Mouse (Mus musculus) C2C12 (cell line): ENCODE data around the gene Rbks. TPM values are rescaled to one million over a fixed set of nuclear protein-coding genes. Genes with fewer than 3 reads are reported as not detected.

Source experiments
- H3K27me3 ChIP-seq: one replicate; pipeline ENCODE4 v1.6.1; 2011; ENCODE audit not compliant: control insufficient read depth, insufficient read depth, insufficient read length
- H3K36me3 ChIP-seq: one replicate; pipeline ENCODE4 v1.6.1; 2011; ENCODE audit not compliant: control insufficient read depth, insufficient read depth
- H3K4me3 ChIP-seq: one replicate; pipeline ENCODE4 v1.5.1; 2011; ENCODE audit warnings: mild to moderate bottlenecking, control low read depth; ENCODE audit not compliant: poor library complexity, insufficient read depth, severe bottlenecking
- H3K79me2 ChIP-seq: one replicate; pipeline ENCODE4 v1.6.1; 2011; ENCODE audit not compliant: control insufficient read depth, insufficient read depth
- H3K79me3 ChIP-seq: one replicate; pipeline ENCODE4 v1.6.1; 2011; ENCODE audit warnings: low read depth, control low read depth
- H3ac ChIP-seq: one replicate; pipeline ENCODE3; 2011; ENCODE audit warnings: low read depth; ENCODE audit not compliant: control insufficient read depth, insufficient read length
- CEBPB ChIP-seq: IDR thresholded peaks from one replicate; pipeline ENCODE4 v1.6.1; 2011; ENCODE audit warnings: low read depth, mild to moderate bottlenecking, control low read depth, moderate library complexity
- CTCF ChIP-seq: IDR thresholded peaks from one replicate; pipeline ENCODE4 v1.5.1; 2011; ENCODE audit not compliant: control insufficient read depth, insufficient read depth, insufficient read length
- FOSL1 ChIP-seq: IDR thresholded peaks from one replicate; pipeline ENCODE4 v1.8.0; 2011; ENCODE audit warnings: mild to moderate bottlenecking, low read length; ENCODE audit not compliant: poor library complexity, insufficient read depth, severe bottlenecking
- MAX ChIP-seq: IDR thresholded peaks from one replicate; pipeline ENCODE4 v1.6.1; 2011; ENCODE audit warnings: mild to moderate bottlenecking, control low read depth
- MYOD1 ChIP-seq: IDR thresholded peaks from one replicate; pipeline ENCODE4 v1.6.1; 2011; ENCODE audit warnings: low read depth; ENCODE audit not compliant: control insufficient read depth, insufficient read length
- MYOG ChIP-seq: IDR thresholded peaks from one replicate; pipeline ENCODE4 v1.6.1; 2011; ENCODE audit not compliant: control insufficient read depth, insufficient read length; ENCODE audit errors: extremely low read depth
- USF1 ChIP-seq: IDR thresholded peaks from one replicate; pipeline ENCODE4 v1.6.1; 2011; ENCODE audit warnings: low read depth, mild to moderate bottlenecking, control low read depth, moderate library complexity
- long read RNA-seq, 2 experiments: library from polyadenylated mRNA; unstranded; transcript quantifications; one replicate each; pipeline ENCODE4 v2.0.0; 2019 to 2020
- polyA plus RNA-seq: library from polyadenylated mRNA; unstranded; fragments of >200 nt; fragmentation: generic; extraction: Trizol; gene quantifications from one replicate; pipeline ENCODE4 v1.2.1, GENCODE M21; 2012; ENCODE audit warnings: missing spikeins

Rbks gene
- polyA plus RNA-seq, result 1.3 TPM
- long read RNA-seq, experiment 1, partial matches to known transcripts, result 0 of 1 reads
- long read RNA-seq, experiment 1, other reads (novel, unspliced or antisense), result 0 of 1 reads
- long read RNA-seq, experiment 2, partial matches to known transcripts, result 0 of 1 reads
- long read RNA-seq, experiment 2, other reads (novel, unspliced or antisense), result 1 of 1 reads

DNA sequence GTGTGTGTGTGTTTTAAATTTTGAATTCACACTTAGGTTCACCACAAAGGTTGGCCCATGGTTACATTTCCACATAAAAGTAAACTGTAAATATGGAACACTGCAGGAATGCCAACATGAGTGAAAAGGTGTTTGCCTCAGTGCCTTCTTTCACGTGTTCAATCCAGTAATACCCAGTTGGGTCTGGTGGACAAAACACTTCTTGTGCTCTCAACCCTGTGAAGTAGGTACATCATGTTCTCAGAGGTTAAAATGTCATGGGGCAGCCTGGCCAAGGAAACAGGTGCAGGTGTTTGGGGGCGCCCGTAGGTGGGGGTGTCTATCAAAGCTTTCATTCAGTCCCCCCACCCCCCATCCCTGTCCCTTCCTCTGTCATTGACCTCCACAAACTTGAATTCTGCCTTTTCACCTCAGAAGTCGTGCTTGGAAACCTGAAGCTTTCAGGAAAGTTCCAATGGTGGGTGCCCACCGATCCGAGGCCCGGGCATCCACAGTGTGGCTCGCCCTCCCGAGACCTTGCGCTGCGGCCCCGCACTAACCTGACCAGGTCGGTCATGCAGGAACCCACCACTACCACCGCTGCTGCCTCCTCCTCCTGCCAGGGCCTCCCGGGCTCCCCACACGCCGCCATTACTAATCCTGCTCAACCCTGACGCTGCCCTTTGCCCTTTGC, at the start of gene Rbks:
Gene Rbks (minus strand): TSS at position 657 of the 673 bp plus-strand sequence.
- Histone ChIP-seq H3K36me3 (peaks cover 4% of the 10 kb centered on the region), H3K27me3 (no peaks in the 10 kb centered on the region), H3K4me3 (peak within 1 kb of the TSS; percentile 59), H3ac (peak within 1 kb of the TSS; percentile 79), H3K79me2 (peaks cover 8% of the 10 kb centered on the region), H3K79me3 (peaks cover 2% of the 10 kb centered on the region)
- TF ChIP-seq CTCF (no peak), USF1 (no peak), CEBPB (no peak), MAX (no peak), MYOD1 (no peak), MYOG (no peak), FOSL1 (no peak)

GRCm38 (mm10) chr5:31742521-31743031, 45.1 kb upstream of the Rbks start:
- H3K79me2 ChIP-seq, result no peaks in the 10 kb centered on the region
- H3K4me3 ChIP-seq, result no peak overlapping the region
- H3K79me3 ChIP-seq, result no peaks in the 10 kb centered on the region
- no peak overlapping the region for H3ac ChIP-seq
- no peaks in the 10 kb centered on the region for H3K36me3 ChIP-seq
- TF ChIP-seq MYOD1, result no peak
- no peak for TF ChIP-seq MYOG
- no peak for TF ChIP-seq CEBPB
- no peak for TF ChIP-seq MAX
- TF ChIP-seq FOSL1, result no peak
- TF ChIP-seq CTCF, result no peak
- no peak for TF ChIP-seq USF1
- no peaks in the 10 kb centered on the region for H3K27me3 ChIP-seq

- H3K79me2 ChIP-seq, result no peaks in the 10 kb centered on the region
- no peaks in the 10 kb centered on the region for H3K79me3 ChIP-seq
- H3K4me3 ChIP-seq, result no peak overlapping the region
- no peaks in the 10 kb centered on the region for H3K36me3 ChIP-seq
- H3ac ChIP-seq, result no peak overlapping the region
- TF ChIP-seq MYOD1, result no peak
- TF ChIP-seq FOSL1, result no peak
- TF ChIP-seq CTCF, result no peak
- TF ChIP-seq MAX, result no peak
- TF ChIP-seq MYOG, result no peak
- no peak for TF ChIP-seq USF1
- TF ChIP-seq CEBPB, result no peak
- H3K27me3 ChIP-seq, result no peaks in the 10 kb centered on the region
Observed at GRCm38 (mm10) chr5:31741931-31742330, 44.5 kb upstream of the Rbks start.

DNA sequence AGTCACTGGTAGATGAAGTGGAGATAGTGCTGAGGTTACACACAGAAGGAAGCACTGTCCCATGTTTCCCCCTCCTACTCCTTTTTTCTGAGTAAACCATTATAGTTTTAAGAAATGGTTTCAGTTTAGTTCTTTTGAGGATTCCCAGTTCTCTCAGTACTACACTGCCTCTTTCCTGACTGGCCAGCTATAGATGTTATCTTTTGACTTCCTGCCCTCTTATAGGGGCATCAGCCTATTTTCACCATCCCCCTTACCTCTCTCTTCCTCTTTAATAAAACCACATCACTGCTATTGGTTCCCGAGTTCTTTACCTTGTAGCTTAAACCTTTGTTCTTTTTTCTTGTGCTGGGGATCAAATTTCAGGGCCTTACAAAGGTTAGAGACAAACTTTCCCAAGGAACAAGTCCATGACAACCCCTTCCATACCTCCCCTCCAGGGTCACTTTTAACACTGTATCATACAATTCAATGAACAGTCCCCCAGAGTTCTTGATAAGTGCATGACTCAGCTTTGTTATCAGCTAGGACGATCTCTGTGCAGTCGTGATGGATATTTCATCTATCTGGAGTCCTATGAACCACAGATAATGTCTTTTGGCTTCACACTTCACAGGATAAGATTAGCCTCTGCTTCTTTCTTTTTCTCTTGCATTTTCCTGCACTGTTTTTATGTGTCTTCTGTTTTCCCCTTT, 35.4 kb upstream of the Rbks start:
- no peak for TF ChIP-seq MYOG
- no peak for TF ChIP-seq CEBPB
- TF ChIP-seq FOSL1, result no peak
- no peak for TF ChIP-seq CTCF
- TF ChIP-seq USF1, result no peak
- no peak for TF ChIP-seq MAX
- TF ChIP-seq MYOD1, result no peak
- H3K36me3 ChIP-seq, result peaks cover 3% of the 10 kb centered on the region
- no peaks in the 10 kb centered on the region for H3K79me2 ChIP-seq
- no peak overlapping the region for H3ac ChIP-seq
- no peak overlapping the region for H3K4me3 ChIP-seq
- no peaks in the 10 kb centered on the region for H3K79me3 ChIP-seq
- H3K27me3 ChIP-seq, result no peaks in the 10 kb centered on the region

DNA sequence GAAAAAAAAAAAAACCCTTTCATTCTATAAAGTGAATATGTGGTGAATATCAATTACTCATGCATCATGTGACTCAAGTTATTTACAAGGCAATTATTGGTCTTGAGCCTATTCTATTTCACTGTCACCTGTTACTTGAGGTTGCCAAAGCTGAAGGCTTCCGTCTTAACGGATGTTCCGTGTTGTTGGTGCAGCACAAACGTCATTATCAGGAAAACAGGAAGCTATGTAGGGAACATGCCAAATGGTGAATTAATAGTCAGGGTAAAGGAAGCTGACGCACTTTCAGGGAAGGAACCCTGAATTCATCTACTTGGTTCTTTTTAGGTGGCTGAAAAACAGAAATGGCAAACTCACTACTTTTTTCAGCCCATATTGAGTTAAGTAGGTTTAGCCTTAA, 30.0 kb upstream of the Rbks start:
- Histone ChIP-seq H3K36me3 (peaks cover 3% of the 10 kb centered on the region), H3K79me2 (no peaks in the 10 kb centered on the region), H3ac (no peak overlapping the region), H3K79me3 (peaks cover 1% of the 10 kb centered on the region), H3K27me3 (no peaks in the 10 kb centered on the region), H3K4me3 (no peak overlapping the region)
- peak; percentile 52 for TF ChIP-seq USF1
- no peak for TF ChIP-seq CTCF
